Mouse (Mus musculus) lung, postnatal 0 days (tissue): ENCODE data around the gene H2-Eb1.

Experiments
- CTCF ChIP-seq: IDR thresholded peaks from 2 replicates; pipeline ENCODE4 v1.5.1; 2016; ENCODE audit warnings: antibody characterized with exemption, mild to moderate bottlenecking
- EP300 ChIP-seq: IDR thresholded peaks from 2 replicates; pipeline ENCODE4 v1.6.1; 2016; ENCODE audit warnings: antibody characterized with exemption, mild to moderate bottlenecking, control low read depth

- TF ChIP-seq EP300 (no peak), CTCF (no peak)
Observed at GRCm38 (mm10) chr17:34308161-34308560, 2.5 kb downstream of the H2-Eb1 start.
